Mouse (Mus musculus): ENCODE results near the gene Olfr655.

GRCm38 (mm10) chr7:104552700-104553099, 48.9 kb downstream of the Olfr655 start:
- no peak for TF ChIP-seq CTCF (IDR thresholded peaks at IDR 0.05; ENCODE audit: control insufficient read depth, insufficient read depth, insufficient read length)
- no peak for TF ChIP-seq MYOG (IDR thresholded peaks at IDR 0.05; ENCODE audit: control insufficient read depth, extremely low read depth, insufficient read length)
- TF ChIP-seq CEBPB (IDR thresholded peaks at IDR 0.05; ENCODE audit: low read depth), result no peak
- TF ChIP-seq USF1 (IDR thresholded peaks at IDR 0.05; ENCODE audit: low read depth), result no peak
- no peak for TF ChIP-seq MAX (IDR thresholded peaks at IDR 0.05)
- no peak for TF ChIP-seq FOSL1 (IDR thresholded peaks at IDR 0.05; ENCODE audit: insufficient read depth, low read length, poor library complexity, severe bottlenecking)
- no peak for TF ChIP-seq MYOD1 (IDR thresholded peaks at IDR 0.05; ENCODE audit: control insufficient read depth, insufficient read length, low read depth)
